Mouse (Mus musculus) intestine, embryonic 14.5 days (tissue): ENCODE results near the gene Spsb4. TPM values are rescaled to one million over a fixed set of nuclear protein-coding genes. Genes with fewer than 3 reads are reported as not detected.
A peak's percentile ranks its signal among the peaks of the same experiment; 100 is the strongest.

Experiments
- ATAC-seq: fragments of 200-750 bp; cut with Nextera tagmentation; replicated peaks from 2 replicates; pipeline ENCODE4 v1.8.0; 2017; ENCODE audit warnings: low read depth, moderate number of reproducible peaks, moderate TSS enrichment, moderate library complexity; ENCODE audit not compliant: low FRiP score, low TSS enrichment
- DNase-seq: peaks from one replicate; pipeline ENCODE4 v3.0.0-alpha.2; 2018; ENCODE audit warnings: low spot score
- H3K27ac ChIP-seq: fragments of 300-500 bp; sonication (generic); 2 replicates; pipeline ENCODE4 v1.5.1; 2014; ENCODE audit warnings: low read depth, mild to moderate bottlenecking, control low read depth
- H3K27me3 ChIP-seq: fragments of 300-500 bp; sonication (generic); replicated peaks from 2 replicates; pipeline ENCODE4 v1.6.1; 2014; ENCODE audit warnings: low read length, control low read depth; ENCODE audit not compliant: control insufficient read depth, insufficient read depth
- H3K36me3 ChIP-seq: fragments of 300-500 bp; sonication (generic); 2 replicates; pipeline ENCODE4 v1.6.1; 2014; ENCODE audit warnings: low read length, control low read depth; ENCODE audit not compliant: control insufficient read depth, insufficient read depth
- H3K4me1 ChIP-seq: fragments of 300-500 bp; sonication (generic); replicated peaks from 2 replicates; pipeline ENCODE4 v1.6.1; 2014; ENCODE audit warnings: low read length, control low read depth, mixed read lengths; ENCODE audit not compliant: control insufficient read depth, insufficient read depth
- H3K4me2 ChIP-seq: fragments of 300-500 bp; sonication (generic); 2 replicates; pipeline ENCODE4 v1.6.1; 2014; ENCODE audit warnings: low read length
- H3K4me3 ChIP-seq: fragments of 300-500 bp; sonication (generic); 2 replicates; pipeline ENCODE4 v1.5.1; 2014; ENCODE audit warnings: low read depth, low read length, control low read depth, mixed read lengths
- H3K9ac ChIP-seq: fragments of 300-500 bp; sonication (generic); 2 replicates; pipeline ENCODE4 v1.6.1; 2014; ENCODE audit warnings: mild to moderate bottlenecking, low read length
- H3K9me3 ChIP-seq: fragments of 300-500 bp; sonication (generic); 2 replicates; pipeline ENCODE4 v1.6.1; 2016; ENCODE audit warnings: low read length, control low read depth; ENCODE audit not compliant: control insufficient read depth
- WGBS: fragments of 180-500 bp; shearing (Covaris S2); extraction: QIAGEN DNeasy Blood & Tissue Kit; methylation state at CpG from one replicate; pipeline ENCODE4 v1.1.7; 2014; 5-methylcytosine and 5-hydroxymethylcytosine counted together
- polyA plus RNA-seq: library from polyadenylated mRNA; unstranded; fragments of >200 nt; fragmentation: Nextera tagmentation; extraction: Ambion mirVana; gene quantifications from 2 replicates; pipeline ENCODE4 v1.2.1, GENCODE M21; 2014

Gene Spsb4
- 28.3 and 33.2 TPM in 2 replicates for polyA plus RNA-seq

GRCm38 (mm10) chr9:97018677-97019147 lies at the start of gene Spsb4:
Gene Spsb4, minus strand, starts transcription at chr9:97018843.
- DNase-seq (peak; percentile 91), ATAC-seq (peak; percentile 92)
- Histone ChIP-seq H3K36me3 (no peaks in the 10 kb centered on the region), H3K9me3 (no peaks in the 10 kb centered on the region), H3K4me2 (peak within 1 kb of the TSS; percentile 69), H3K27ac (peak within 1 kb of the TSS; percentile 96), H3K9ac (peak within 1 kb of the TSS; percentile 94), H3K4me1 (peaks cover 28% of the 10 kb centered on the region), H3K4me3 (peak within 1 kb of the TSS; percentile 67), H3K27me3 (0 out of 2 replicates have a peak, but pooled peaks cover 7% of the 10 kb centered on the region)
- 0% methylated on average over 42 of the region's 47 CpGs for WGBS

- WGBS, result 83% methylated on average over 6 of the region's 6 CpGs
- ATAC-seq, result no peak
Measured at GRCm38 (mm10) chr9:97067761-97068160, 49.1 kb upstream of the Spsb4 start.

GRCm38 (mm10) chr9:97065885-97066284 lies 47.2 kb upstream of the Spsb4 start:
- Histone ChIP-seq H3K27me3 (no peaks in the 10 kb centered on the region), H3K4me3 (no peak overlapping the region), H3K4me1 (peaks cover 7% of the 10 kb centered on the region; the same call in 1 of the 2 replicates), H3K9me3 (no peaks in the 10 kb centered on the region), H3K9ac (no peak overlapping the region), H3K27ac (no peak overlapping the region), H3K4me2 (no peak overlapping the region), H3K36me3 (peaks cover 11% of the 10 kb centered on the region; the same call in 1 of the 2 replicates)
- DNase-seq (no peak), ATAC-seq (peak; percentile 41; the same call in 1 of the 2 replicates)
- 68% methylated on average over 4 of the region's 4 CpGs for WGBS

More at GRCm38 (mm10) chr9:97067761-97068160, 49.1 kb upstream of the Spsb4 start:
- Histone ChIP-seq H3K27ac (no peak overlapping the region), H3K36me3 (peaks cover 15% of the 10 kb centered on the region; the same call in 1 of the 2 replicates), H3K4me2 (no peak overlapping the region), H3K9ac (no peak overlapping the region), H3K4me1 (peaks cover 7% of the 10 kb centered on the region; the same call in 1 of the 2 replicates), H3K4me3 (no peak overlapping the region), H3K9me3 (no peaks in the 10 kb centered on the region), H3K27me3 (no peaks in the 10 kb centered on the region)
- no peak for DNase-seq

GRCm38 (mm10) chr9:97065216-97065615 lies 46.6 kb upstream of the Spsb4 start:
- DNase-seq (no peak), ATAC-seq (no peak)
- H3K36me3 ChIP-seq, result peaks cover 11% of the 10 kb centered on the region; the same call in 1 of the 2 replicates
- no peaks in the 10 kb centered on the region for H3K27me3 ChIP-seq
- no peak overlapping the region for H3K9ac ChIP-seq
- H3K4me1 ChIP-seq, result peaks cover 7% of the 10 kb centered on the region; the same call in 1 of the 2 replicates
- no peaks in the 10 kb centered on the region for H3K9me3 ChIP-seq
- H3K4me3 ChIP-seq, result no peak overlapping the region
- no peak overlapping the region for H3K27ac ChIP-seq
- 62% methylated on average over 5 of the region's 5 CpGs for WGBS
- no peak overlapping the region for H3K4me2 ChIP-seq

GRCm38 (mm10) chr9:97064161-97064560 lies 45.5 kb upstream of the Spsb4 start:
- Histone ChIP-seq H3K4me3 (no peak overlapping the region), H3K4me1 (peaks cover 7% of the 10 kb centered on the region; the same call in 1 of the 2 replicates), H3K9ac (no peak overlapping the region), H3K9me3 (no peaks in the 10 kb centered on the region), H3K27me3 (no peaks in the 10 kb centered on the region), H3K27ac (no peak overlapping the region), H3K4me2 (no peak overlapping the region), H3K36me3 (peaks cover 11% of the 10 kb centered on the region; the same call in 1 of the 2 replicates)
- ATAC-seq, result no peak
- 97% methylated on average over 1 of the region's 1 CpGs for WGBS
- no peak for DNase-seq

- H3K9me3 ChIP-seq, result no peaks in the 10 kb centered on the region
- ATAC-seq (no peak), DNase-seq (no peak)
- H3K27ac ChIP-seq, result no peak overlapping the region
- no peak overlapping the region for H3K4me3 ChIP-seq
- H3K36me3 ChIP-seq, result no peaks in the 10 kb centered on the region
- peaks cover 10% of the 10 kb centered on the region; the same call in 1 of the 2 replicates for H3K4me1 ChIP-seq
- no peak overlapping the region for H3K4me2 ChIP-seq
- H3K27me3 ChIP-seq, result no peaks in the 10 kb centered on the region
- 94% methylated on average over 9 of the region's 9 CpGs for WGBS
- no peak overlapping the region for H3K9ac ChIP-seq
Measured at GRCm38 (mm10) chr9:97061696-97062095, 43.1 kb upstream of the Spsb4 start.

GRCm38 (mm10) chr9:97056541-97057338 lies 38.1 kb upstream of the Spsb4 start:
- Histone ChIP-seq H3K27ac (peak overlapping the region; percentile 12; the same call in 1 of the 2 replicates), H3K9me3 (no peaks in the 10 kb centered on the region), H3K27me3 (no peaks in the 10 kb centered on the region), H3K4me2 (peak overlapping the region; percentile 27), H3K9ac (no peak overlapping the region), H3K4me1 (peaks cover 11% of the 10 kb centered on the region; the same call in 1 of the 2 replicates), H3K4me3 (0 out of 2 replicates have a peak overlapping the region, but pooled peaks have one; percentile 0), H3K36me3 (no peaks in the 10 kb centered on the region)
- WGBS, result 28% methylated on average over 18 of the region's 18 CpGs
- DNase-seq (peak; percentile 63), ATAC-seq (no peak)

GRCm38 (mm10) chr9:97055906-97056305 lies 37.3 kb upstream of the Spsb4 start:
- H3K27ac ChIP-seq, result peak overlapping the region; percentile 12; the same call in 1 of the 2 replicates
- DNase-seq, result peak; percentile 55
- H3K4me1 ChIP-seq, result peaks cover 11% of the 10 kb centered on the region; the same call in 1 of the 2 replicates
- H3K9me3 ChIP-seq, result no peaks in the 10 kb centered on the region
- H3K27me3 ChIP-seq, result no peaks in the 10 kb centered on the region
- 43% methylated on average over 14 of the region's 14 CpGs for WGBS
- no peaks in the 10 kb centered on the region for H3K36me3 ChIP-seq
- peak; percentile 54; the same call in 1 of the 2 replicates for ATAC-seq
- no peak overlapping the region for H3K4me3 ChIP-seq
- no peak overlapping the region for H3K9ac ChIP-seq
- peak overlapping the region; percentile 27; the same call in 1 of the 2 replicates for H3K4me2 ChIP-seq
